Mouse (Mus musculus): Measurements from ENCODE around the gene Drc7. TPM values are rescaled to one million over a fixed set of nuclear protein-coding genes. Genes with fewer than 3 reads are reported as not detected.

The Drc7 gene
- polyA plus RNA-seq, 1 experiment from 2014 or later, result not detected

GRCm38 (mm10) chr8:95044811-95045210, 10.1 kb upstream of the Drc7 start:
- Histone ChIP-seq H3K27me3 (ENCODE audit: control insufficient read depth, insufficient read depth, low read length) (no peaks in the 10 kb centered on the region), H3K27ac (replicated peaks in 1 of 2; ENCODE audit: control insufficient read depth in 1 of 2, insufficient read depth in 1 of 2, low read depth in 2 of 2, low read length in 2 of 2) (no peak overlapping the region), H3K4me3 (ENCODE audit: control insufficient read depth in 1 of 2, insufficient read depth in 1 of 2, low read depth in 1 of 2, low read length in 2 of 2) (no peak overlapping the region), H3K9me3 (ENCODE audit: control insufficient read depth, low read length) (no peaks in the 10 kb centered on the region), H3K36me3 (ENCODE audit: control insufficient read depth, insufficient read depth, low read length) (no peaks in the 10 kb centered on the region), H3K4me2 (ENCODE audit: low read length) (no peak overlapping the region), H3K9ac (ENCODE audit: low read length) (no peak overlapping the region), H3K4me1 (ENCODE audit: control insufficient read depth in 2 of 2, insufficient read depth in 2 of 2, low read length in 2 of 2) (no peaks in the 10 kb centered on the region)
- no peak for ATAC-seq (ENCODE audit: insufficient number of reproducible peaks, insufficient read depth, low FRiP score, low read depth)
- WGBS, result 59% methylated on average over 4 of the region's 4 CpGs

- H3K9ac ChIP-seq (ENCODE audit: low read length), result no peak overlapping the region
- H3K4me3 ChIP-seq (ENCODE audit: control insufficient read depth in 1 of 2, insufficient read depth in 1 of 2, low read depth in 1 of 2, low read length in 2 of 2), result no peak overlapping the region
- H3K4me1 ChIP-seq (ENCODE audit: control insufficient read depth in 2 of 2, insufficient read depth in 2 of 2, low read length in 2 of 2), result no peaks in the 10 kb centered on the region
- H3K27ac ChIP-seq (replicated peaks in 1 of 2; ENCODE audit: control insufficient read depth in 1 of 2, insufficient read depth in 1 of 2, low read depth in 2 of 2, low read length in 2 of 2), result no peak overlapping the region
- no peak for ATAC-seq (ENCODE audit: insufficient number of reproducible peaks, insufficient read depth, low FRiP score, low read depth)
- H3K4me2 ChIP-seq (ENCODE audit: low read length), result no peak overlapping the region
- 43% methylated on average over 3 of the region's 3 CpGs for WGBS
- no peaks in the 10 kb centered on the region for H3K9me3 ChIP-seq (ENCODE audit: control insufficient read depth, low read length)
- H3K27me3 ChIP-seq (ENCODE audit: control insufficient read depth, insufficient read depth, low read length), result no peaks in the 10 kb centered on the region
- no peaks in the 10 kb centered on the region for H3K36me3 ChIP-seq (ENCODE audit: control insufficient read depth, insufficient read depth, low read length)
Observed at GRCm38 (mm10) chr8:95046982-95047381, 7.9 kb upstream of the Drc7 start.

GRCm38 (mm10) chr8:95047884-95048680, 6.8 kb upstream of the Drc7 start:
- no peak overlapping the region for H3K4me3 ChIP-seq (ENCODE audit: control insufficient read depth in 1 of 2, insufficient read depth in 1 of 2, low read depth in 1 of 2, low read length in 2 of 2)
- 64% methylated on average over 6 of the region's 6 CpGs for WGBS
- H3K27me3 ChIP-seq (ENCODE audit: control insufficient read depth, insufficient read depth, low read length), result no peaks in the 10 kb centered on the region
- no peak overlapping the region for H3K27ac ChIP-seq (replicated peaks in 1 of 2; ENCODE audit: control insufficient read depth in 1 of 2, insufficient read depth in 1 of 2, low read depth in 2 of 2, low read length in 2 of 2)
- no peaks in the 10 kb centered on the region for H3K4me1 ChIP-seq (ENCODE audit: control insufficient read depth in 2 of 2, insufficient read depth in 2 of 2, low read length in 2 of 2)
- H3K36me3 ChIP-seq (ENCODE audit: control insufficient read depth, insufficient read depth, low read length), result no peaks in the 10 kb centered on the region
- no peak overlapping the region for H3K4me2 ChIP-seq (ENCODE audit: low read length)
- no peaks in the 10 kb centered on the region for H3K9me3 ChIP-seq (ENCODE audit: control insufficient read depth, low read length)
- no peak overlapping the region for H3K9ac ChIP-seq (ENCODE audit: low read length)
- no peak for ATAC-seq (ENCODE audit: insufficient number of reproducible peaks, insufficient read depth, low FRiP score, low read depth)

GRCm38 (mm10) chr8:95049636-95050035, 5.3 kb upstream of the Drc7 start:
- no peak overlapping the region for H3K9ac ChIP-seq (ENCODE audit: low read length)

GRCm38 (mm10) chr8:95054438-95054837, 465 bp upstream of the Drc7 start:
- Histone ChIP-seq H3K4me1 (ENCODE audit: control insufficient read depth in 2 of 2, insufficient read depth in 2 of 2, low read length in 2 of 2) (peaks cover 2% of the 10 kb centered on the region in 2 experiments; a peak in 2 of 4 replicates), H3K36me3 (ENCODE audit: control insufficient read depth, insufficient read depth, low read length) (no peaks in the 10 kb centered on the region), H3K9ac (ENCODE audit: low read length) (no peak overlapping the region), H3K4me2 (ENCODE audit: low read length) (no peak overlapping the region), H3K27me3 (ENCODE audit: control insufficient read depth, insufficient read depth, low read length) (no peaks in the 10 kb centered on the region), H3K4me3 (ENCODE audit: control insufficient read depth in 1 of 2, insufficient read depth in 1 of 2, low read depth in 1 of 2, low read length in 2 of 2) (no peak overlapping the region), H3K9me3 (ENCODE audit: control insufficient read depth, low read length) (no peaks in the 10 kb centered on the region), H3K27ac (replicated peaks in 1 of 2; ENCODE audit: control insufficient read depth in 1 of 2, insufficient read depth in 1 of 2, low read depth in 2 of 2, low read length in 2 of 2) (no peak overlapping the region)
- 57% methylated on average over 6 of the region's 6 CpGs for WGBS
- ATAC-seq (ENCODE audit: insufficient number of reproducible peaks, insufficient read depth, low FRiP score, low read depth), result no peak

More at GRCm38 (mm10) chr8:95049636-95050035, 5.3 kb upstream of the Drc7 start:
- Histone ChIP-seq H3K4me1 (ENCODE audit: control insufficient read depth in 2 of 2, insufficient read depth in 2 of 2, low read length in 2 of 2) (no peaks in the 10 kb centered on the region), H3K27ac (replicated peaks in 1 of 2; ENCODE audit: control insufficient read depth in 1 of 2, insufficient read depth in 1 of 2, low read depth in 2 of 2, low read length in 2 of 2) (no peak overlapping the region), H3K4me2 (ENCODE audit: low read length) (no peak overlapping the region), H3K4me3 (ENCODE audit: control insufficient read depth in 1 of 2, insufficient read depth in 1 of 2, low read depth in 1 of 2, low read length in 2 of 2) (no peak overlapping the region), H3K36me3 (ENCODE audit: control insufficient read depth, insufficient read depth, low read length) (no peaks in the 10 kb centered on the region), H3K27me3 (ENCODE audit: control insufficient read depth, insufficient read depth, low read length) (no peaks in the 10 kb centered on the region), H3K9me3 (ENCODE audit: control insufficient read depth, low read length) (no peaks in the 10 kb centered on the region)
- no peak for ATAC-seq (ENCODE audit: insufficient number of reproducible peaks, insufficient read depth, low FRiP score, low read depth)
- WGBS, result 65% methylated on average over 2 of the region's 2 CpGs

- H3K27me3 ChIP-seq (ENCODE audit: control insufficient read depth, insufficient read depth, low read length), result no peaks in the 10 kb centered on the region
- H3K4me1 ChIP-seq (ENCODE audit: control insufficient read depth in 2 of 2, insufficient read depth in 2 of 2, low read length in 2 of 2), result peaks cover 2 to 5% of the 10 kb centered on the region in 2 experiments; a peak in 2 of 4 replicates
- H3K9ac ChIP-seq (ENCODE audit: low read length), result no peak overlapping the region
- WGBS, result 79% methylated on average over 5 of the region's 5 CpGs
- H3K4me2 ChIP-seq (ENCODE audit: low read length), result no peak overlapping the region
- H3K9me3 ChIP-seq (ENCODE audit: control insufficient read depth, low read length), result no peaks in the 10 kb centered on the region
- no peak for ATAC-seq (ENCODE audit: insufficient number of reproducible peaks, insufficient read depth, low FRiP score, low read depth)
- no peak overlapping the region for H3K4me3 ChIP-seq (ENCODE audit: control insufficient read depth in 1 of 2, insufficient read depth in 1 of 2, low read depth in 1 of 2, low read length in 2 of 2)
- H3K36me3 ChIP-seq (ENCODE audit: control insufficient read depth, insufficient read depth, low read length), result no peaks in the 10 kb centered on the region
- H3K27ac ChIP-seq (replicated peaks in 1 of 2; ENCODE audit: control insufficient read depth in 1 of 2, insufficient read depth in 1 of 2, low read depth in 2 of 2, low read length in 2 of 2), result no peak overlapping the region
Observed at GRCm38 (mm10) chr8:95056414-95056813, 1.5 kb downstream of the Drc7 start.

- Histone ChIP-seq H3K36me3 (ENCODE audit: control insufficient read depth, insufficient read depth, low read length) (no peaks in the 10 kb centered on the region), H3K9ac (ENCODE audit: low read length) (no peak overlapping the region), H3K27ac (replicated peaks in 1 of 2; ENCODE audit: control insufficient read depth in 1 of 2, insufficient read depth in 1 of 2, low read depth in 2 of 2, low read length in 2 of 2) (no peak overlapping the region), H3K4me2 (ENCODE audit: low read length) (no peak overlapping the region), H3K9me3 (ENCODE audit: control insufficient read depth, low read length) (no peaks in the 10 kb centered on the region), H3K4me3 (ENCODE audit: control insufficient read depth in 1 of 2, insufficient read depth in 1 of 2, low read depth in 1 of 2, low read length in 2 of 2) (no peak overlapping the region), H3K4me1 (ENCODE audit: control insufficient read depth in 2 of 2, insufficient read depth in 2 of 2, low read length in 2 of 2) (peaks cover 2 to 5% of the 10 kb centered on the region in 2 experiments; a peak in 2 of 4 replicates), H3K27me3 (ENCODE audit: control insufficient read depth, insufficient read depth, low read length) (no peaks in the 10 kb centered on the region)
- WGBS, result 70% methylated on average over 6 of the region's 6 CpGs
- ATAC-seq (ENCODE audit: insufficient number of reproducible peaks, insufficient read depth, low FRiP score, low read depth), result no peak
Observed at GRCm38 (mm10) chr8:95058661-95059060, 3.8 kb downstream of the Drc7 start.

Measured in heart, embryonic 14.5 days (tissue).